ENCODE assay signal across 23 mouse cellular contexts in genomic region chr2:31948801-31949200, GRCm38 (mm10). TPM values are rescaled to one million over a fixed set of nuclear protein-coding genes. Genes with fewer than 3 reads are reported as not detected.
DNase-seq lines count a peak whose midpoint lies in the region; ATAC-seq and TF ChIP-seq lines count a peak whose summit lies in the region.
"Had no signal": no experiment of that assay in that cellular context is flagged by ENCODE, and none has a peak within 500 bp of the region (broad histone marks: within the 10 kb centered on the region; RNA-seq: fewer than 3 reads in every experiment).

No protein-coding gene starts in this region.

- no peak for TF ChIP-seq EP300 in stomach, postnatal 0 days (optimal IDR thresholded peaks at IDR 0.05)

- H3K27ac ChIP-seq in midbrain, embryonic 11.5 days (ENCODE audit: low read depth, low read length): no peak overlapping the region
- H3K27ac ChIP-seq in midbrain, embryonic 15.5 days: no peak overlapping the region
- H3K27ac ChIP-seq in embryonic fibroblast, embryonic 13.5 days (ENCODE audit: insufficient read depth, low read length): peak overlapping the region; percentile 16; the same call in 1 of the 2 replicates
- no peak overlapping the region for H3K27ac ChIP-seq in stomach, postnatal 0 days (replicated peaks)
- H3K27ac ChIP-seq: embryonic facial prominence, embryonic 10.5 days; embryonic facial prominence, embryonic 13.5 days; forebrain, embryonic 10.5 days; forebrain, embryonic 13.5 days; heart, embryonic 15.5 days; hindbrain, embryonic 10.5 days; hindbrain, embryonic 13.5 days; intestine, embryonic 15.5 days had no signal

- no peak for TF ChIP-seq POLR2A in embryonic fibroblast, embryonic 13.5 days (IDR thresholded peaks at IDR 0.05; ENCODE audit: low read depth, low read length)

- H3K4me2 ChIP-seq in midbrain, embryonic 11.5 days: no peak overlapping the region
- no peak overlapping the region for H3K4me2 ChIP-seq in midbrain, embryonic 15.5 days
- no peak overlapping the region for H3K4me2 ChIP-seq in stomach, postnatal 0 days (replicated peaks; ENCODE audit: low read depth)
- H3K4me2 ChIP-seq: embryonic facial prominence, embryonic 13.5 days; heart, embryonic 12.5 days; heart, embryonic 15.5 days; hindbrain, embryonic 13.5 days; intestine, embryonic 15.5 days had no signal

- H3K4me1 ChIP-seq in midbrain, embryonic 11.5 days (ENCODE audit: control insufficient read depth, insufficient read depth, low read length): peaks cover 11% of the 10 kb centered on the region
- peaks cover 34% of the 10 kb centered on the region; the same call in 1 of the 2 replicates for H3K4me1 ChIP-seq in midbrain, embryonic 15.5 days
- H3K4me1 ChIP-seq in embryonic fibroblast, embryonic 13.5 days (ENCODE audit: control insufficient read depth, insufficient read depth, low read length): peaks cover 16% of the 10 kb centered on the region
- H3K4me1 ChIP-seq in stomach, postnatal 0 days (replicated peaks; ENCODE audit: control insufficient read depth, insufficient read depth): 0 out of 2 replicates have a peak, but pooled peaks cover 3% of the 10 kb centered on the region

- WGBS in midbrain, embryonic 11.5 days: 77% methylated on average over 6 of the region's 6 CpGs
- 72% methylated on average over 6 of the region's 6 CpGs for WGBS in midbrain, embryonic 15.5 days
- WGBS in stomach, postnatal 0 days: 62% methylated on average over 6 of the region's 6 CpGs

- no peak for TF ChIP-seq CTCF in embryonic fibroblast, embryonic 13.5 days (IDR thresholded peaks at IDR 0.05; ENCODE audit: borderline replicate concordance, insufficient read depth, low read length)
- TF ChIP-seq CTCF in stomach, postnatal 0 days (IDR thresholded peaks at IDR 0.05; ENCODE audit: low read depth): no peak

- H3K27me3 ChIP-seq in midbrain, embryonic 11.5 days (ENCODE audit: control insufficient read depth, insufficient read depth, low read length): peaks cover 3% of the 10 kb centered on the region
- peaks cover 3% of the 10 kb centered on the region; the same call in 1 of the 2 replicates for H3K27me3 ChIP-seq in midbrain, embryonic 15.5 days (replicated peaks)
- H3K27me3 ChIP-seq in stomach, postnatal 0 days (ENCODE audit: control insufficient read depth, insufficient read depth, low read length): no peaks in the 10 kb centered on the region
- H3K27me3 ChIP-seq: embryonic facial prominence, embryonic 13.5 days; intestine, embryonic 15.5 days; Patski had no signal

- H3K9me3 ChIP-seq in midbrain, embryonic 11.5 days (ENCODE audit: control insufficient read depth, low read length): no peaks in the 10 kb centered on the region
- H3K9me3 ChIP-seq in midbrain, embryonic 15.5 days: no peaks in the 10 kb centered on the region
- H3K9me3 ChIP-seq in stomach, postnatal 0 days (ENCODE audit: control insufficient read depth, low read length): no peaks in the 10 kb centered on the region
- H3K9me3 ChIP-seq: embryonic facial prominence, embryonic 10.5 days; embryonic facial prominence, embryonic 13.5 days; forebrain, embryonic 10.5 days; forebrain, embryonic 13.5 days; heart, embryonic 12.5 days; heart, embryonic 15.5 days; hindbrain, embryonic 10.5 days; hindbrain, embryonic 13.5 days; intestine, embryonic 15.5 days had no signal

- no peaks in the 10 kb centered on the region for H3K36me3 ChIP-seq in midbrain, embryonic 11.5 days (ENCODE audit: control insufficient read depth, insufficient read depth, low read length)
- no peaks in the 10 kb centered on the region for H3K36me3 ChIP-seq in midbrain, embryonic 15.5 days (replicated peaks)
- H3K36me3 ChIP-seq in stomach, postnatal 0 days (ENCODE audit: control insufficient read depth, insufficient read depth, low read length): no peaks in the 10 kb centered on the region
- H3K36me3 ChIP-seq: heart, embryonic 12.5 days; heart, embryonic 15.5 days; hindbrain, embryonic 13.5 days; intestine, embryonic 15.5 days had no signal

- H3K4me3 ChIP-seq in midbrain, embryonic 11.5 days (ENCODE audit: low read depth, low read length): no peak overlapping the region
- H3K4me3 ChIP-seq in midbrain, embryonic 15.5 days: no peak overlapping the region
- no peak overlapping the region for H3K4me3 ChIP-seq in embryonic fibroblast, embryonic 13.5 days (ENCODE audit: insufficient read depth, low read length)
- H3K4me3 ChIP-seq in stomach, postnatal 0 days (ENCODE audit: low read depth, low read length): no peak overlapping the region
- H3K4me3 ChIP-seq: embryonic facial prominence, embryonic 10.5 days; embryonic facial prominence, embryonic 13.5 days; forebrain, embryonic 13.5 days; heart, embryonic 12.5 days; heart, embryonic 15.5 days; hindbrain, embryonic 10.5 days; hindbrain, embryonic 13.5 days; intestine, embryonic 15.5 days had no signal

- no peak for ATAC-seq in midbrain, embryonic 11.5 days (ENCODE audit: low FRiP score)
- no peak for ATAC-seq in midbrain, embryonic 15.5 days (replicated peaks)
- ATAC-seq in stomach, postnatal 0 days (ENCODE audit: low FRiP score, low TSS enrichment): no peak
- ATAC-seq: forebrain, embryonic 16.5 days; hindbrain, embryonic 16.5 days; Patski had no signal

- DNase-seq in midbrain, embryonic 11.5 days (ENCODE audit: low spot score, missing footprints): peak; percentile 68
- peak; percentile 8 for DNase-seq in 416B (ENCODE audit: low read depth)
- no peak for DNase-seq in c-Kit-positive CD71-positive TER-119-positive erythroid progenitor cells, embryonic 14.5 days (ENCODE audit: low spot score)
- DNase-seq in stomach, postnatal 0 days (ENCODE audit: low spot score): no peak
- DNase-seq: cerebellum, adult 11-12 months; cerebellum, adult 8-10 months; cerebellum, postnatal 10 days; cerebellum, postnatal 36 days; embryo, embryonic 11 days had no signal

- no peak overlapping the region for H3K9ac ChIP-seq in midbrain, embryonic 11.5 days (ENCODE audit: low read length)
- no peak overlapping the region for H3K9ac ChIP-seq in midbrain, embryonic 15.5 days
- H3K9ac ChIP-seq in stomach, postnatal 0 days (ENCODE audit: low read length): no peak overlapping the region
- H3K9ac ChIP-seq: embryonic facial prominence, embryonic 13.5 days; forebrain, embryonic 13.5 days; heart, embryonic 12.5 days; heart, embryonic 15.5 days; hindbrain, embryonic 13.5 days; intestine, embryonic 15.5 days had no signal

RNA-seq across cellular contexts. Expression of gene Aif1l, which starts 1.1 kb away (rescaled TPM):
- 65.0 and 65.7 TPM in 2 replicates for polyA plus RNA-seq in midbrain, embryonic 11.5 days (2014; fragmentation: Nextera tagmentation; extraction: Ambion mirVana)
- 26.2 and 29.8 TPM in 2 replicates for polyA plus RNA-seq in midbrain, embryonic 15.5 days (2015; fragmentation: Nextera tagmentation; extraction: Ambion mirVana)
- 20.8 and 39.6 TPM in 2 replicates for polyA plus RNA-seq in embryonic fibroblast, embryonic 13.5 days (2011; ENCODE audit: insufficient read length, low read depth, missing spikeins)
- 47.7 and 49.5 TPM in 2 replicates for polyA plus RNA-seq in stomach, postnatal 0 days (2015; fragmentation: Nextera tagmentation; extraction: Ambion mirVana)

RNA-seq across cellular contexts. Expression of gene Nup214, which starts 25.4 kb away (rescaled TPM):
- polyA plus RNA-seq in midbrain, embryonic 11.5 days (2014; fragmentation: Nextera tagmentation; extraction: Ambion mirVana): 64.6 and 64.7 TPM in 2 replicates
- polyA plus RNA-seq in midbrain, embryonic 15.5 days (2015; fragmentation: Nextera tagmentation; extraction: Ambion mirVana): 71.0 and 75.0 TPM in 2 replicates
- 42.3 and 60.7 TPM in 2 replicates for polyA plus RNA-seq in embryonic fibroblast, embryonic 13.5 days (2011; ENCODE audit: insufficient read length, low read depth, missing spikeins)
- polyA plus RNA-seq in stomach, postnatal 0 days (2015; fragmentation: Nextera tagmentation; extraction: Ambion mirVana): 29.4 and 33.6 TPM in 2 replicates

Comparison
In these comparisons a context has a peak if more than half of its experiments do, and no peak if none do; other contexts are left out.
1. DNase-seq: peak in midbrain, embryonic 11.5 days (single experiment) and 416B (single experiment); none in c-Kit-positive CD71-positive TER-119-positive erythroid progenitor cells, embryonic 14.5 days (single experiment) and stomach, postnatal 0 days (single experiment).